ENCODE assay signal across 10 mouse cellular contexts in genomic region chr16:67769114-67769513, GRCm38 (mm10).
DNase-seq lines count a peak whose midpoint lies in the region; ATAC-seq and TF ChIP-seq lines count a peak whose summit lies in the region.
"Had no signal": no experiment of that assay in that cellular context is flagged by ENCODE, and none has a peak within 500 bp of the region (broad histone marks: within the 10 kb centered on the region; RNA-seq: fewer than 3 reads in every experiment).

No protein-coding gene starts in this region.

- no peak for ATAC-seq in intestine, postnatal 0 days
- no peak for ATAC-seq in intestine, embryonic 15.5 days
- ATAC-seq: intestine, embryonic 16.5 days had no signal

- no peaks in the 10 kb centered on the region for H3K27me3 ChIP-seq in intestine, postnatal 0 days (replicated peaks; ENCODE audit: control insufficient read depth, insufficient read depth, low read length)
- H3K27me3 ChIP-seq in intestine, embryonic 15.5 days (replicated peaks), result no peaks in the 10 kb centered on the region
- H3K27me3 ChIP-seq in MEL (ENCODE audit: control insufficient read depth in 1 of 2, insufficient read depth in 2 of 2, low read length in 2 of 2), result no peaks in the 10 kb centered on the region
- no peaks in the 10 kb centered on the region for H3K27me3 ChIP-seq in heart, adult 2 months (ENCODE audit: control insufficient read depth, insufficient read depth, low read length)

- no peaks in the 10 kb centered on the region for H3K79me2 ChIP-seq in MEL (ENCODE audit: control insufficient read depth, insufficient read depth, low read length, poor library complexity)
- no peaks in the 10 kb centered on the region for H3K79me2 ChIP-seq in heart, adult 2 months (replicated peaks; ENCODE audit: control insufficient read depth, insufficient read depth, low read length)

- peak; percentile 10 for TF ChIP-seq RAD21 in MEL (IDR thresholded peaks at IDR 0.05; ENCODE audit: low read depth, low read length)

- no peak for TF ChIP-seq EP300 in MEL (IDR thresholded peaks at IDR 0.05; ENCODE audit: low read depth in 1 of 2, low read length in 2 of 2)
- TF ChIP-seq EP300 in heart, adult 2 months (IDR thresholded peaks at IDR 0.05; ENCODE audit: insufficient read depth, low read depth, low read length), result no peak

- H3K27ac ChIP-seq in intestine, postnatal 0 days (ENCODE audit: low read depth, low read length), result no peak overlapping the region
- no peak overlapping the region for H3K27ac ChIP-seq in intestine, embryonic 15.5 days
- H3K27ac ChIP-seq in MEL (ENCODE audit: control insufficient read depth, low read depth, low read length), result no peak overlapping the region
- H3K27ac ChIP-seq in heart, adult 2 months, result no peak overlapping the region
- H3K27ac ChIP-seq: midbrain, embryonic 10.5 days had no signal

- H3K4me3 ChIP-seq in intestine, postnatal 0 days (ENCODE audit: low read depth, low read length), result no peak overlapping the region
- H3K4me3 ChIP-seq in intestine, embryonic 15.5 days (replicated peaks), result no peak overlapping the region
- H3K4me3 ChIP-seq in MEL (ENCODE audit: control insufficient read depth in 1 of 2, insufficient read depth in 1 of 2, low read depth in 2 of 2, low read length in 2 of 2), result no peak overlapping the region
- H3K4me3 ChIP-seq in heart, adult 2 months, result no peak overlapping the region
- H3K4me3 ChIP-seq in lung, adult 2 months (replicated peaks; ENCODE audit: extremely low read depth, low read depth, low read length), result no peak overlapping the region
- H3K4me3 ChIP-seq: midbrain, embryonic 10.5 days had no signal

- peak; percentile 32 for TF ChIP-seq CTCF in intestine, postnatal 0 days (IDR thresholded peaks at IDR 0.05; ENCODE audit: low read depth)
- TF ChIP-seq CTCF in MEL (IDR thresholded peaks at IDR 0.05 in 2 of 3, conservative IDR thresholded peaks at IDR 0.05 in 1 of 3; ENCODE audit: control insufficient read depth in 1 of 3, insufficient read depth in 1 of 3, low read depth in 2 of 3, low read length in 3 of 3, poor library complexity in 1 of 3, severe bottlenecking in 1 of 3), result peak in 2 of 3 experiments; percentile 7 to 19; a peak in 2 of 6 replicates
- TF ChIP-seq CTCF in heart, adult 2 months (IDR thresholded peaks at IDR 0.05), result no peak
- TF ChIP-seq CTCF in lung, adult 2 months (IDR thresholded peaks at IDR 0.05; ENCODE audit: insufficient read depth, low read length), result no peak

- no peaks in the 10 kb centered on the region for H3K36me3 ChIP-seq in intestine, postnatal 0 days (ENCODE audit: control insufficient read depth, insufficient read depth)
- H3K36me3 ChIP-seq in intestine, embryonic 15.5 days, result no peaks in the 10 kb centered on the region
- H3K36me3 ChIP-seq in MEL (ENCODE audit: control insufficient read depth in 1 of 2, insufficient read depth in 2 of 2, low read length in 2 of 2), result no peaks in the 10 kb centered on the region
- no peaks in the 10 kb centered on the region for H3K36me3 ChIP-seq in heart, adult 2 months (ENCODE audit: control insufficient read depth, insufficient read depth, low read length)
- H3K36me3 ChIP-seq: midbrain, embryonic 10.5 days had no signal

- WGBS in intestine, postnatal 0 days, result 58% methylated on average over 5 of the region's 5 CpGs
- WGBS in intestine, embryonic 15.5 days, result 50% methylated on average over 5 of the region's 5 CpGs
- 46% methylated on average over 5 of the region's 5 CpGs for WGBS in heart, adult 2 months
- WGBS in lung, adult 2 months, result 41% methylated on average over 5 of the region's 5 CpGs

- no peak for TF ChIP-seq POLR2A in MEL (IDR thresholded peaks at IDR 0.05; ENCODE audit: control insufficient read depth in 1 of 2, insufficient read depth in 1 of 2, low read depth in 1 of 2, low read length in 2 of 2, poor library complexity in 1 of 2)
- no peak for TF ChIP-seq POLR2A in heart, adult 2 months (IDR thresholded peaks at IDR 0.05; ENCODE audit: insufficient read depth, low read depth, low read length)
- TF ChIP-seq POLR2A in lung, adult 2 months (IDR thresholded peaks at IDR 0.05; ENCODE audit: borderline replicate concordance, extremely low read depth, low read depth, low read length), result no peak

- DNase-seq in MEL (ENCODE audit: low read depth, low spot score), result no peak
- peak; percentile 2 for DNase-seq in brain, embryonic 18.5 days (ENCODE audit: low read depth, low spot score)
- peak; percentile 19 to 26 for DNase-seq in right cerebral cortex, adult 2 months (ENCODE audit: low spot score in 2 of 2)
- DNase-seq in heart, adult 2 months, result no peak
- DNase-seq in lung, adult 2 months, result no peak
- DNase-seq: thymus, adult 18-20 months had no signal

- H3K9ac ChIP-seq in intestine, postnatal 0 days (ENCODE audit: low read depth, low read length), result no peak overlapping the region
- no peak overlapping the region for H3K9ac ChIP-seq in intestine, embryonic 15.5 days
- no peak overlapping the region for H3K9ac ChIP-seq in MEL (ENCODE audit: control insufficient read depth, low read depth, low read length, poor library complexity, severe bottlenecking)
- no peak overlapping the region for H3K9ac ChIP-seq in heart, adult 2 months (ENCODE audit: low read depth, low read length)

- H3K9me3 ChIP-seq in intestine, postnatal 0 days (ENCODE audit: control insufficient read depth), result no peaks in the 10 kb centered on the region
- H3K9me3 ChIP-seq in intestine, embryonic 15.5 days, result no peaks in the 10 kb centered on the region
- no peaks in the 10 kb centered on the region for H3K9me3 ChIP-seq in MEL (replicated peaks; ENCODE audit: insufficient read depth, low read length)
- H3K9me3 ChIP-seq: midbrain, embryonic 10.5 days had no signal

- H3K4me1 ChIP-seq in intestine, postnatal 0 days (replicated peaks; ENCODE audit: control insufficient read depth, insufficient read depth, low read length), result no peaks in the 10 kb centered on the region
- H3K4me1 ChIP-seq in intestine, embryonic 15.5 days (replicated peaks), result no peaks in the 10 kb centered on the region
- H3K4me1 ChIP-seq in MEL (ENCODE audit: control insufficient read depth in 1 of 2, insufficient read depth in 2 of 2, low read length in 2 of 2), result no peaks in the 10 kb centered on the region
- H3K4me1 ChIP-seq in heart, adult 2 months (ENCODE audit: control insufficient read depth, insufficient read depth, low read length), result no peaks in the 10 kb centered on the region
- H3K4me1 ChIP-seq in lung, adult 2 months (ENCODE audit: control insufficient read depth, insufficient read depth, low read length), result no peaks in the 10 kb centered on the region
- H3K4me1 ChIP-seq: midbrain, embryonic 10.5 days had no signal

- H3K4me2 ChIP-seq in intestine, postnatal 0 days (replicated peaks; ENCODE audit: low read depth), result no peak overlapping the region
- no peak overlapping the region for H3K4me2 ChIP-seq in intestine, embryonic 15.5 days (replicated peaks)

- intact Hi-C loops in heart, adult 2 months (cut with DNase I), result no loop called here

TF ChIP-seq in MEL, 35 proteins besides CTCF, POLR2A, EP300 and RAD21:
- TF ChIP-seq POLR2AphosphoS2 (IDR thresholded peaks at IDR 0.05; ENCODE audit: low read length), result no peak
- TF ChIP-seq MYB (IDR thresholded peaks at IDR 0.05; ENCODE audit: low read depth, low read length), result no peak
- no peak for TF ChIP-seq E2F4 (IDR thresholded peaks at IDR 0.05; ENCODE audit: borderline replicate concordance, low read depth, low read length)
- TF ChIP-seq ELF1 (IDR thresholded peaks at IDR 0.05; ENCODE audit: low read depth, low read length), result no peak
TF ChIP-seq in MEL: peak in this region for 0.

Comparison
In these comparisons a context has a peak if more than half of its experiments do, and no peak if none do; other contexts are left out.
1. CTCF ChIP-seq: peak in intestine, postnatal 0 days (single experiment) and MEL (2 of 3); none in heart, adult 2 months (single experiment) and lung, adult 2 months (single experiment).
2. DNase-seq: peak in brain, embryonic 18.5 days (single experiment) and right cerebral cortex, adult 2 months (2 of 2); none in MEL (single experiment), heart, adult 2 months (0 of 2) and lung, adult 2 months (single experiment).